Mouse (Mus musculus) adrenal gland, postnatal 14 days (tissue): ENCODE measurements around the gene Hist1h4d. TPM values are rescaled to one million over a fixed set of nuclear protein-coding genes. Genes with fewer than 3 reads are reported as not detected.
"Not testable (repeated sequence)": the region's sequence is repeated elsewhere in the genome, so short reads cannot be mapped to it uniquely, and the experiment has no call there.

ENCODE experiments used
- DNase-seq: peaks from one replicate; pipeline ENCODE4 v3.0.0; 2021; ENCODE audit warnings: mixed read lengths
- long read RNA-seq, 2 experiments: library from polyadenylated mRNA; stranded (forward); transcript quantifications; one replicate each; pipeline ENCODE4 v2.0.0; 2021
- total RNA-seq: library from RNA; stranded (reverse); gene quantifications from 2 replicates; pipeline ENCODE4 v1.2.3, GENCODE M21; 2021

The Hist1h4d gene
- 250 and 265 TPM in 2 replicates for total RNA-seq
- long read RNA-seq, experiment 1, result 0 reads
- long read RNA-seq, experiment 2, partial matches to known transcripts, result 0 of 2 reads
- long read RNA-seq, experiment 2, other reads (novel, unspliced or antisense), result 0 of 2 reads

DNA sequence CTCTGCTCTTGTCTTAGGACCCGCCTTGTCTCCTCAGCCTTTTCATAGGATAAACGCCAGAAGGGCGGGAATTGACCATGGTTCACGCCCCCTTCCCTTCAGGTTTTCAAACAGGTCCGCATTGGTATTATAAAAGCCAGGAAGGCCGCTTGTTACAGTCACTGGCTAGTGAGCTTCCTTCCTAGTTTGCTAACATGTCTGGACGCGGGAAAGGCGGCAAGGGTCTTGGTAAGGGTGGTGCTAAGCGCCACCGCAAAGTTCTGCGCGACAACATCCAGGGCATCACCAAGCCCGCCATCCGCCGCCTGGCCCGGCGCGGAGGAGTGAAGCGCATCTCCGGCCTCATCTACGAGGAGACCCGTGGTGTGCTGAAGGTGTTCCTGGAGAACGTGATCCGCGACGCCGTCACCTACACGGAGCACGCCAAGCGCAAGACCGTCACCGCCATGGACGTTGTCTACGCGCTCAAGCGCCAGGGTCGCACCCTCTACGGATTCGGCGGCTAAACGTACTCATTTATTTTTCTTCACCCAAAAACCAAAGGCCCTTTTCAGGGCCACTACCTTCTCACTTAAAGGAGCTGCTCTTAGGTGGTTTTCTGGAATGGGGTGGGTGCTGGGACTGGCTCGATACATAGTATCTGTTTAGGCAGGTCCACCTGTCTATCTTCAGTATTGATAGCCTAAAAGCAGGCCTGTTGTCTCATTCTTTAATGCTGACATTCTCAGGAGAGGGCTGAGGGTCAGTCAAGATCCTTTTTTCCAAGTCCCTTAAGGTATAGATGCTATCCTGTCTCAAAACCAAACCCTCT lies at the start of gene Hist1h4d:
Gene Hist1h4d (plus strand): TSS at position 191 of the 811 bp plus-strand sequence.
- DNase-seq, result peak; percentile 98

GRCm38 (mm10) chr13:23532262-23533075 lies 48.9 kb upstream of the Hist1h4d start:
- no peak for DNase-seq

GRCm38 (mm10) chr13:23533560-23534367 lies 47.6 kb upstream of the Hist1h4d start, which contains the start of gene Hist1h2af:
Gene Hist1h2af (plus strand): TSS chr13:23533906.
- peak; percentile 76 for DNase-seq

DNA sequence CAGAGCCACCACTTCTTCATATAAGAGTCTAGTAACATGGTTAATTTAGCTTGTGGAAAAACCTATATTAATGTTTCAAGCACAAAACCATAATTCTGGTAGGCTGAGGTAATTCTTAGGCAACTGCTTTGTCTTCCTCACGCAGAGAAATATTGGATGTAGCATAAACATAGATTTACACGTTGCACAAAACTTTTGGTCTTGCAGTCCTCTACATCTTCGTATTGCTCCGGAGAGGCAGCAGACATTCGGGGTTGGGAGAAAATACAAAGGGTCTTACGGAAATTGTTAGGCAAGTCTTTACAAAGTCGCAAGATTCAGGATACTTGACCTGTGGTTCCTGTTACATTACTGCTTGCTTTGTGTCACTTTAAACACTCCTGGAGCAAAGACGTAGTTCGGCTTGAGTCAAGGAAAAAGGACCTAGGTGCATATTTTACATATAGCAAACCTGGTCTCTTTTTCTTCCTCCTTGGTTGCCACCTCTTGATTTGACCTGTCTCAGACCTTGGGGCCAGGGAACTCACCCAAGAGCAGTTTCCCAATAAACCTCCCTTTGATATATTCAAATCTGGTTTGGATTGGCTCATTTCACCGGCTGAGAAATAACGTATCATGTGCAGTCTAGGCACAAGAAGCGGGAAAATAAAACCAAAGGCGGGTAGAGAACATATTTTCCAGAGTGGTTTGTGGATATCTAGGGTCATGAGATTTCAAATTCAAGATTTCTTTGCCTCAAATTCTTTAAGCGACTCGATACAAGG lies 46.8 kb upstream of the Hist1h4d start:
- DNase-seq, result peak; percentile 59

DNA sequence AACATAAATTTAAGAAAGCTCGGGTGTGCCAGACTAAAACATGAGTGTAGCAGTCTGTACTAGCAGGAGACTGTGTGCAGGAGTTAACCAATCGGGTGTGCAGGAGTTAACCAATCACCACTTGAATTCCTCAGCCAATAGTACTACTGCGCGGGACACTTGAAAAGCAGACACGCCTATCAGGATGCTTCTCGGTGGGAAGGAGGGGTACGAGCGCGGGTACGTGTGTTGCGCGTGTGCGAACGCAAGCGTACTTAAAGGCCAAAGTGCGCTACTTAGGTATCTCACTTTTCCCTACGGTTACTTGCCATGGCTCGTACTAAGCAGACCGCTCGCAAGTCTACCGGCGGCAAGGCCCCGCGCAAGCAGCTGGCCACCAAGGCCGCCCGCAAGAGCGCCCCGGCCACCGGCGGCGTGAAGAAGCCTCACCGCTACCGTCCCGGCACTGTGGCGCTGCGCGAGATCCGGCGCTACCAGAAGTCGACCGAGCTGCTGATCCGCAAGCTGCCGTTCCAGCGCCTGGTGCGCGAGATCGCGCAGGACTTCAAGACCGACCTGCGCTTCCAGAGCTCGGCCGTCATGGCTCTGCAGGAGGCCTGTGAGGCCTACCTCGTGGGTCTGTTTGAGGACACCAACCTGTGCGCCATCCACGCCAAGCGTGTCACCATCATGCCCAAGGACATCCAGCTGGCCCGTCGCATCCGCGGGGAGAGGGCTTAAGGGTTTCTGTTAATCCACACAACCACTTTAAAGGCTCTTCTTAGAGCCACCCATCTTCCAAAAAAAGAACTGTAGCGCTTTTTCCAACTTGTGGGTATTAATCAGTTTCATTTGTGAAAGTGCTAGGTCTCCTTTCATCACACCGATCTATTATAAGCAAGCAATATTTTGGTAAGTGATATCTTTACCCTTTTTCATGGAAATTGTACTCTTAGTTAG lies 46.0 kb upstream of the Hist1h4d start, which contains the start of gene Hist1h3g:
Gene Hist1h3g (plus strand): TSS at position 286 of the 939 bp plus-strand sequence.
- peak; percentile 92 for DNase-seq

GRCm38 (mm10) chr13:23536076-23536822 lies 45.1 kb upstream of the Hist1h4d start:
- DNase-seq, result no peak

DNA sequence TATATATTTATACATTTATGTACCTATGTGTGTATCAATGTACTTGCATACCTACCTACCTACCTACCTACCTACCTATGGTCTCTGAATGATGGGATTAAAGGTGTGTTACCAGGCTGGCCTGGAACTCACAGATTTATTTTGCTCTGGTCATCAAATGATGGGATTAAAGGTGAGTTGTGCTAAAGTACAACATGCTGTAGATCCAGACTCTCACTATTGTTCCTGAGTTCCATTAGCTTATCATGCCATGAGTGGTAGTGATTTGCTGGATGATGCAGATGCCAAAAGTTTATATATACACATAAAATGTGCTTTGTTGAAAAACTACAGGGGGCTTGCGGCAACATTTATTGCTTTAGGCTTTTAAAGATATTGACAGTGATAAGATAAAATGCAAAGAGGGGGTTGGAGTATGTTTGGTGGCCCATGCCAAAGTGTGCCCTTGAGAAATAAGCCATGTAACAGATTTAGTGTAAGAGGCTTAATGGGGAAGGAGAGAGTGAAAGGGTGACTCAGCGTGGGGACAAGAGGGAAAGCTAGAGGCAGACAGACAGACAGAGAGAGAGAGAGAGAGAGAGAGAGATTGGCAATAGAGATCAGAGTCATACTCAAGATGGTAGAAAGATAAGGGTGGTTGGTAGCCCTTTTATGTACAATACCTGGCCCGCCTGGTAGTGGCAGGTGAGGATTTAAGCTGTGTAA lies 44.2 kb upstream of the Hist1h4d start:
- no peak for DNase-seq

DNA sequence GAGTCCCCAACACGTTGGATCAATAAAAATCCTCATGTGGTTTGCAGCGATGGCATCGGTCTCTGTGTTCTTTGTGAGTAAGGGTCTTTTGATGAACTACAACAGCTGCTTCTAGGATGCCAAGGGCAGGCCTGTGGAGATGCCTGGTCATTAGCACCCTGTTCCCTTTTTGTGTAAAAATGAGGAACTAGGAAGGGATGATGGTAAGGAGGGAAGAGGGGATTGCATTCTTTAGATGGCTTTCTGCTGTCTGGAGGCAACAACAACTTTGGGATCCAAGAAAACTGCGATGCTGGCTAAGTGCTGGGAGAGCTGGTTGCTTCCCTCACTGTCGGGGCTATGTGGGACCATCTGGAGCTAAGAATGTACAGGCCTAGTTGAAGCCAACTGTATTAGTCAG lies 43.1 kb upstream of the Hist1h4d start:
- no peak for DNase-seq

DNA sequence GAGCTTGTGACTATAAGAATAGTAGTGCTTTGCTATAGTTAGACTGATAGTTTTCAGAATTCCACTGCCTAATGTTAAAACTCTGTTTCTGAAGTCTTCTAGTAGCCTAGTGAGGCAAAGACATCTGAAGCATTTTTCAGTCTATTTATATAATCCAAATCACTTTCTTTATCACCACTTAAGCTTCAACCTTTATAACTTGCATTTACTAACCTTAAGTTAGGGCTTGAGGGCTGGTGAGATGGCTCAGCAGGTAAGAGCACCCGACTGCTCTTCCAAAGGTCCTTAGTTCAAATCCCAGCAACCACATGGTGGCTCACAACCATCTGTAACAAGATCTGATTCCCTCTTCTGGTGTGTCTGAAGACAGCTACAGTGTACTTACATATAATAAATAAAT lies 41.6 kb upstream of the Hist1h4d start:
- not testable (repeated sequence) for DNase-seq

- no peak for DNase-seq
Measured at GRCm38 (mm10) chr13:23541497-23541896, 39.9 kb upstream of the Hist1h4d start.

DNA sequence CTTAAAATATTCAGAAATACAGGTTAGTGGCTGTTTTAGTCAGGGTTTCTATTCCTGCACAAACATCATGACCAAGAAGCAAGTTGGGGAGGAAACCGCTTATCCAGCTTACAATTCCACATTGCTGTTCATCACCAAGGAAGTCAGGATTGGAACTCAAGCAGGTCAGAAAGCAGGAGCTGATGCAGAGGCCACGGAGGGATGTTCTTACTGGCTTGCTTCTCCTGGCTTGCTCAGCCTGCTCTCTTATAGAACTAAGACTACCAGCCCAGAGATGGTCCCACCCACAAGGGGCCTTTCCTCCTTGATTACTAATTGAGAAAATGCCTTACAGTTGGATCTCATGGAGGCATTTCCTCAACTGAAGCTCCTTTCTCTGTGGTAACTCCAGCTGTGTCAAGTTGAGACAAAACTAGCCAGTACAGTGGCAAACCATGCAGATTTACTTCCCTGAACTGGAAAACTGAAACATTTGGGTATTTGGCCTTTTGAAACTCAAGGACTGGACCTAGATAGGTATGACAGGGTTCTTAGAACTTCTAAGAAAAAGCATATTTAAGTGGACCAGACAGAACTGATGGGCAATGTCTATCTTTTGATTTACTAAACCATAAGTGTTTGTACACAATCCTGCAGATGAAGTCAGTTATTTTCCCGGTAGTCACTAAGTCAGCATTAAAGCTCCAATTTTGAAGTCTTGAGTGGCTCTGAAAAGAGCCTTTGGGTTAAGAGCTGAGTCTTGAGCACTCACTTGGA lies 39.0 kb upstream of the Hist1h4d start:
- DNase-seq, result not testable (repeated sequence)

DNA sequence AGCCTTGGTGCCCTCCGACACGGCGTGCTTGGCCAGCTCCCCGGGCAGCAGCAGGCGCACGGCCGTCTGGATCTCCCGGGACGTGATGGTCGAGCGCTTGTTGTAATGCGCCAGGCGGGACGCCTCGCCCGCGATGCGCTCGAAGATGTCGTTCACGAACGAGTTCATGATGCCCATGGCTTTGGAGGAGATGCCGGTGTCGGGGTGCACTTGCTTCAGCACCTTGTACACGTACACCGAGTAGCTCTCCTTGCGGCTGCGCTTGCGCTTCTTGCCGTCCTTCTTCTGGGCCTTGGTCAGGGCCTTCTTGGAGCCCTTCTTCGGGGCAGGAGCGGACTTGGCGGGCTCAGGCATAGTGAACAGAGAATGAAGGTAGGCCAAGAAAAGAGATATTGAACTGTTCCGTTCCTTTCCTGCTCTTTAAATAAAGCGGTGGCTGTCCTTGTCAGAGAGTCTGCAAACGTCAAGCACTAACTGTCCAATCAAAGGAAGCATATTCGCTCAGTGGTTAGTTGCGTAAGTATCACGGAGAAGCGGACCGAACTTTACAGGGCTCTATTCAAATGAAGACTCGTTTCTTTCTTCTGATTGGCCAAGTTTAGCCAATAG lies 38.3 kb upstream of the Hist1h4d start, which contains the start of gene Hist1h2bh:
Gene Hist1h2bh (minus strand): TSS at position 394 of the 609 bp plus-strand sequence.
- peak; percentile 77 for DNase-seq

DNA sequence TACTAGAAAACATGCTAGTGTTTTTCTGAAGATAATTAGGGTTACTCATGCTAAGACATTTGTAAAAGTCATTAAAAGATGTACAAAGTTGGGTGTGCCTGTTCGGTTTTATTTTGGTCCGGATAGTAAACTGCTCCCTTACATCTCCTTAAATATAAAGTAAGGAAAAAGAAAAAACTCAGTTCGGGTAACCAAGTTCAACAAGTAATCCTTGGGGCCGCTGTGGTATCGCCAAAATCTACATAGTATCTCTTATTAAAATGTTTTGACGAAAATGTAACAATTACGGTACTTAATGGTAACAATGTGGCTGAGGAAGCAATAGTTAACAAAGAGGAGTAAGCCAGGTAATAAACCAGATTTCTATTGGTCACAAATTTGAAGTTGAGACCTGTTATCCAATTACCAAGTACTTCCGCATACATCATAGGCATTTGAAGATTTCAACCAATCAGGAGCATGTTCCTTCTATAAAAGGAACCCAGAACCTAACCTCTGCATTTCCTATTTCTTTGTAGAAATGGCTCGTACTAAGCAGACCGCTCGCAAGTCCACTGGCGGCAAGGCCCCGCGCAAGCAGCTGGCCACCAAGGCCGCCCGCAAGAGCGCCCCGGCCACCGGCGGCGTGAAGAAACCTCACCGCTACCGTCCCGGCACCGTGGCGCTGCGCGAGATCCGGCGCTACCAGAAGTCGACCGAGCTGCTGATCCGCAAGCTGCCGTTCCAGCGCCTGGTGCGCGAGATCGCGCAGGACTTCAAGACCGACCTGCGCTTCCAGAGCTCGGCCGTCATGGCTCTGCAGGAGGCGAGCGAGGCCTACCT lies 37.2 kb upstream of the Hist1h4d start, which contains the start of gene Hist1h3f:
Gene Hist1h3f (plus strand): TSS at position 88 of the 822 bp plus-strand sequence.
- peak; percentile 82 for DNase-seq

GRCm38 (mm10) chr13:23544787-23545120 lies 36.6 kb upstream of the Hist1h4d start:
- DNase-seq, result not testable (repeated sequence)

- no peak for DNase-seq
Measured at GRCm38 (mm10) chr13:23546694-23547093, 34.7 kb upstream of the Hist1h4d start.

- no peak for DNase-seq
Measured at GRCm38 (mm10) chr13:23550761-23551145, 30.6 kb upstream of the Hist1h4d start.
